Mouse (Mus musculus) limb, embryonic 14.5 days (tissue): ENCODE measurements around the gene Dntt. TPM values are rescaled to one million over a fixed set of nuclear protein-coding genes. Genes with fewer than 3 reads are reported as not detected.

Source experiments
- ATAC-seq: fragments of 200-750 bp; cut with Nextera tagmentation; 2 replicates; pipeline ENCODE4 v1.8.0; 2017; ENCODE audit warnings: low read depth, moderate number of reproducible peaks, moderate TSS enrichment; ENCODE audit not compliant: low FRiP score
- DNase-seq: peaks from one replicate; pipeline ENCODE4 v3.0.0-alpha.2; 2015; ENCODE audit warnings: low spot score
- H3K27ac ChIP-seq: fragments of 300-500 bp; sonication (generic); replicated peaks from 2 replicates; pipeline ENCODE4 v1.5.1; 2014; ENCODE audit warnings: low read depth, mild to moderate bottlenecking, low read length, moderate library complexity, mixed read lengths
- H3K27me3 ChIP-seq: fragments of 300-500 bp; sonication (generic); 2 replicates; pipeline ENCODE4 v1.6.1; 2014; ENCODE audit warnings: low read length, mixed read lengths; ENCODE audit not compliant: control insufficient read depth, insufficient read depth
- H3K36me3 ChIP-seq: fragments of 300-500 bp; sonication (generic); 2 replicates; pipeline ENCODE4 v1.6.1; 2014; ENCODE audit warnings: mild to moderate bottlenecking, low read length, moderate library complexity, mixed read lengths; ENCODE audit not compliant: control insufficient read depth, insufficient read depth
- H3K4me1 ChIP-seq: fragments of 300-500 bp; sonication (generic); 2 replicates; pipeline ENCODE4 v1.6.1; 2014; ENCODE audit warnings: antibody characterized with exemption, low read length, mixed read lengths; ENCODE audit not compliant: control insufficient read depth, insufficient read depth
- H3K4me2 ChIP-seq: fragments of 300-500 bp; sonication (generic); replicated peaks from 2 replicates; pipeline ENCODE4 v1.6.1; 2014; ENCODE audit warnings: low read depth, mild to moderate bottlenecking, low read length, moderate library complexity; ENCODE audit not compliant: severe bottlenecking
- H3K4me3 ChIP-seq: fragments of 300-500 bp; sonication (generic); replicated peaks from 2 replicates; pipeline ENCODE4 v1.5.1; 2014; ENCODE audit warnings: low read length
- H3K9ac ChIP-seq: fragments of 300-500 bp; sonication (generic); 2 replicates; pipeline ENCODE4 v1.6.1; 2014; ENCODE audit warnings: mild to moderate bottlenecking, low read depth, low read length, moderate library complexity; ENCODE audit not compliant: severe bottlenecking
- H3K9me3 ChIP-seq: fragments of 300-500 bp; sonication (generic); 2 replicates; pipeline ENCODE4 v1.6.1; 2016; ENCODE audit warnings: low read length; ENCODE audit not compliant: control insufficient read depth
- POLR2A ChIP-seq: fragments of 200-500 bp; IDR thresholded peaks from 2 replicates; pipeline ENCODE4 v1.8.0; 2012; ENCODE audit warnings: inconsistent platforms, mild to moderate bottlenecking, moderate library complexity, borderline replicate concordance; ENCODE audit not compliant: insufficient read depth, insufficient read length; ENCODE audit errors: extremely low read depth
- WGBS: fragments of 180-500 bp; shearing (Covaris S2); extraction: QIAGEN DNeasy Blood & Tissue Kit; methylation state at CpG from one replicate; pipeline ENCODE4 v1.1.7; 2014; 5-methylcytosine and 5-hydroxymethylcytosine counted together
- polyA plus RNA-seq, 2 experiments: library from polyadenylated mRNA; depleted of rRNA in 1 of 2; stranded (reverse) in 1 of 2; unstranded in 1 of 2; fragments of >200 nt; fragmentation: Nextera tagmentation in 1 of 2; extraction: Ambion mirVana in 1 of 2; gene quantifications; 2 replicates each; pipeline versions ENCODE4 v1.2.1 to v1.2.3; 2012 to 2014

The Dntt gene
- polyA plus RNA-seq, 2 experiments, result not detected

- DNase-seq, result no peak
- Histone ChIP-seq H3K27me3 (no peaks in the 10 kb centered on the region), H3K4me2 (no peak overlapping the region), H3K4me3 (no peak overlapping the region), H3K9me3 (no peaks in the 10 kb centered on the region), H3K4me1 (no peaks in the 10 kb centered on the region), H3K27ac (no peak overlapping the region), H3K9ac (no peak overlapping the region), H3K36me3 (no peaks in the 10 kb centered on the region)
- WGBS, result 92% methylated on average over 3 of the region's 3 CpGs
- ATAC-seq, result no peak
- no peak for TF ChIP-seq POLR2A
Measured at GRCm38 (mm10) chr19:41003694-41004315, 25.3 kb upstream of the Dntt start.

GRCm38 (mm10) chr19:41006621-41007020 is 22.5 kb upstream of the Dntt start:
- no peak for TF ChIP-seq POLR2A
- WGBS, result 22% methylated on average over 4 of the region's 4 CpGs
- Histone ChIP-seq H3K36me3 (no peaks in the 10 kb centered on the region), H3K27ac (no peak overlapping the region), H3K9ac (no peak overlapping the region), H3K4me3 (no peak overlapping the region), H3K4me1 (no peaks in the 10 kb centered on the region), H3K9me3 (no peaks in the 10 kb centered on the region), H3K27me3 (no peaks in the 10 kb centered on the region), H3K4me2 (no peak overlapping the region)
- ATAC-seq (no peak), DNase-seq (no peak)

- ATAC-seq (no peak), DNase-seq (no peak)
- no peaks in the 10 kb centered on the region for H3K4me1 ChIP-seq
- no peaks in the 10 kb centered on the region for H3K36me3 ChIP-seq
- no peak for TF ChIP-seq POLR2A
- no peak overlapping the region for H3K4me2 ChIP-seq
- WGBS, result 35% methylated on average over 5 of the region's 6 CpGs
- H3K27ac ChIP-seq, result no peak overlapping the region
- H3K27me3 ChIP-seq, result no peaks in the 10 kb centered on the region
- H3K4me3 ChIP-seq, result no peak overlapping the region
- no peaks in the 10 kb centered on the region for H3K9me3 ChIP-seq
- no peak overlapping the region for H3K9ac ChIP-seq
Measured at GRCm38 (mm10) chr19:41007326-41007725, 21.7 kb upstream of the Dntt start.

- Histone ChIP-seq H3K4me2 (no peak overlapping the region), H3K27me3 (no peaks in the 10 kb centered on the region), H3K36me3 (no peaks in the 10 kb centered on the region), H3K4me1 (no peaks in the 10 kb centered on the region), H3K9ac (no peak overlapping the region), H3K4me3 (no peak overlapping the region), H3K27ac (no peak overlapping the region), H3K9me3 (no peaks in the 10 kb centered on the region)
- ATAC-seq (no peak), DNase-seq (no peak)
- WGBS, result 43% methylated on average over 4 of the region's 4 CpGs
- no peak for TF ChIP-seq POLR2A
Measured at GRCm38 (mm10) chr19:41007733-41008132, 21.3 kb upstream of the Dntt start.

- DNase-seq, result no peak
- H3K36me3 ChIP-seq, result no peaks in the 10 kb centered on the region
- no peak overlapping the region for H3K4me3 ChIP-seq
- WGBS, result 88% methylated on average over 5 of the region's 5 CpGs
- TF ChIP-seq POLR2A, result no peak
- H3K9me3 ChIP-seq, result no peaks in the 10 kb centered on the region
- H3K9ac ChIP-seq, result no peak overlapping the region
- no peaks in the 10 kb centered on the region for H3K27me3 ChIP-seq
- no peak overlapping the region for H3K27ac ChIP-seq
- ATAC-seq, result no peak
- H3K4me1 ChIP-seq, result no peaks in the 10 kb centered on the region
- no peak overlapping the region for H3K4me2 ChIP-seq
Measured at GRCm38 (mm10) chr19:41008674-41009395, 20.2 kb upstream of the Dntt start.

GRCm38 (mm10) chr19:41011676-41012075 is 17.4 kb upstream of the Dntt start:
- no peak for TF ChIP-seq POLR2A
- H3K36me3 ChIP-seq, result no peaks in the 10 kb centered on the region
- H3K4me2 ChIP-seq, result no peak overlapping the region
- DNase-seq, result peak; percentile 34
- no peaks in the 10 kb centered on the region for H3K27me3 ChIP-seq
- H3K9me3 ChIP-seq, result no peaks in the 10 kb centered on the region
- no peak overlapping the region for H3K4me3 ChIP-seq
- no peak overlapping the region for H3K9ac ChIP-seq
- no peak for ATAC-seq
- peaks cover 3% of the 10 kb centered on the region for H3K4me1 ChIP-seq
- no peak overlapping the region for H3K27ac ChIP-seq
- WGBS, result 37% methylated on average over 5 of the region's 5 CpGs
